Mouse (Mus musculus): ENCODE results near the gene Agbl2.

GRCm38 (mm10) chr2:90846955-90847680 is 64.6 kb downstream of the Agbl2 start, which contains the start of gene Mtch2:
- TF ChIP-seq CTCF (IDR thresholded peaks at IDR 0.05; ENCODE audit: low read depth) (no peak), EP300 (optimal IDR thresholded peaks at IDR 0.05) (no peak)

All from stomach, postnatal 0 days (tissue).